Mouse (Mus musculus) cortical plate, adult 2 months (tissue): ENCODE measurements around the gene Ankrd6.
A peak's percentile ranks its signal among the peaks of the same experiment; 100 is the strongest.

ENCODE experiments used
- CTCF ChIP-seq: fragments of 200-500 bp; IDR thresholded peaks from 2 replicates; pipeline ENCODE4 v1.5.1; 2011; ENCODE audit warnings: mild to moderate bottlenecking, control low read depth, low read length; ENCODE audit not compliant: insufficient read depth; ENCODE audit errors: extremely low read depth
- POLR2A ChIP-seq: fragments of 200-500 bp; IDR thresholded peaks from 2 replicates; pipeline ENCODE4 v1.6.1; 2011; ENCODE audit warnings: mild to moderate bottlenecking, low read length, control low read depth; ENCODE audit not compliant: insufficient read depth; ENCODE audit errors: extremely low read depth

DNA sequence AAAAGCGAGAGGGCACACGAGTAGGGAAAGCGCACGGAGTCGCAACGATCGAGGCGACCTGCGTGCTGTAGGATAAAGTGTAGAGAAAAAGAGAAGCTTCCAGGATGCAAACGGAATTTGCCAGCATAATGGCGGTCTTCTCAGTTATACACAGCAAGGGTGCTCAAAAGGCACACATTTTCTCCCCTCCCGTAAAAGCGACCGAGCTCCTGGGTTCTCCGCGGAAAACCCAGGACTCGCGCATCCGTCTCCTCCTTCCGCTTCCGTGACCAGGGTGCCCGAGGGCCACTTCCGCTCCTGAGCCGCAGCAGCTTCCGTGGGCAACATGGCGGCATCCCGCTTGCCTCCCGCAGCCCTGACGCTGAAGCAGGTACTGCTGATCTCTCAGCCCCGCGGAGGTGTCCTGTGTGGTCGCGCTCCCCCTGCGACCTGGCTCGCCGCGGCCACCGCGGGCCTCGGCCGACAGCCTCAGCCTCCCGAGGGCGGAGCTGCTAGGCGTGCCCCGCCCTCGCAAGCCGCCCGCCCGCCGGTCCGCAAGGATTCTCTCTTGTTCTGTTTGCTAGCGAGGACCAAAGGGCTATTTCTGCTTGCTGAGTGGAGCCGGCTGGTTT, 150.6 kb downstream of the Ankrd6 start, which contains the start of gene Lyrm2:
- peak; percentile 77 for TF ChIP-seq POLR2A
- TF ChIP-seq CTCF: no peak
